In the genomic region with DNA sequence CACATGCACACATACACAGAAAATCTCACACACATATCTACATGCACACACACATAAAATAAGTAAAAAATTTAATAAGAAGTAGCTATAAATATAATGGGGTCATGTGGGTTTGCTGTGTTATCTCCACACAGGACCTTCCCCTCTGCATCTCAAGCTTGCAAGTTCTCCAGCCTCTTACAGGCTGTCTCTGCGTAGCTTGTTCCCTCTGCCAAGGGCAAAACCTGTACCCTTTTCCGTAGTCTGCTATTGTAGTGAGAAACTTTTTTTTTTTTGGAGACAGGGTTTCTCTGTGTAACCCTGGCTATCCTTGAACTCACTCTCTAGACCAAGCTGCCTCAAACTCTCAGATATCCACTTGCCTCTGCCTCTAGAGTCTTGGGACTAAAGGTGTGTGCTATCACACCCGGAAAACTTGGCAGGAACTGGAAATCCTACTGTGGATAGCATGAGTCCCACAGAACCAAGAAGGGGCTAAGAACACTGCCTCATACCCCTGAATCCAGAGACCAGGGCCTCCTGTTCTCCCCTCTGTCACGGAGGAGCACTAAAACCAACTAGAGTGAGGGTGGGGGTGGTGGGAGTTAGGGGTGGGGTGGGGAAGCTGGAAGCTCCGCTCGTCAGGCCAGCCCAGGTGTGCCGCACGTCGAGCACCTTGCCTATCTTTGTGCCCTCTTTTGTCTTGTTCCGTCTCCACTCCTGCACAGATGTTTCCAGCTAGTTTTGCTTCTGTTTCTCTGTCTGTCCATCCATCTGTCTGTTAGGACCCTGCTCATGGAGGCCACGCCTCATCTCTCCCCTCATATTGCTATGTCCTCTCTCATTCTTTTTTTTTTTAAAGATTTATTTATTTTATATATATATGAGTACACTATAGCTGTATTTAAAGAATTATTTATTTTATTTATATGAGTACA, we compare ENCODE assay signal across 36 mouse cellular contexts.
"Had no signal": no experiment of that assay in that cellular context is flagged by ENCODE, and none has a peak within 500 bp of the region (broad histone marks: within the 10 kb centered on the region; RNA-seq: fewer than 3 reads in every experiment).

No protein-coding gene starts in this region.

- H3K9me3 ChIP-seq: heart, embryonic 12.5 days; heart, embryonic 13.5 days; heart, embryonic 15.5 days; hindbrain, embryonic 10.5 days; hindbrain, embryonic 12.5 days; hindbrain, embryonic 13.5 days; hindbrain, embryonic 15.5 days; intestine, embryonic 15.5 days; kidney, embryonic 15.5 days had no signal

- H3K4me3 ChIP-seq: heart, embryonic 10.5 days; heart, embryonic 12.5 days; heart, embryonic 13.5 days; heart, embryonic 15.5 days; hindbrain, embryonic 10.5 days; hindbrain, embryonic 12.5 days; hindbrain, embryonic 13.5 days; hindbrain, embryonic 15.5 days; intestine, embryonic 15.5 days; kidney, embryonic 15.5 days; layer of hippocampus, adult 2 months; left cerebral cortex, adult 2 months had no signal

- DNase-seq: heart, postnatal 10 days; heart, postnatal 14 days; heart, postnatal 36 days; heart, postnatal 4 days; kidney, adult 11 months; kidney, adult 18-20 months; kidney, adult 2 months; kidney, adult 8-10 months; kidney, adult 9 months; kidney, postnatal 10 days; kidney, postnatal 14 days; kidney, postnatal 25 days; kidney, postnatal 36 days; kidney, postnatal 4 days; layer of hippocampus, adult 9-11 months; layer of hippocampus, postnatal 36 days had no signal

- H3K27me3 ChIP-seq: heart, embryonic 12.5 days; heart, embryonic 15.5 days; hindbrain, embryonic 15.5 days; intestine, embryonic 15.5 days; kidney, embryonic 15.5 days had no signal

- H3K36me3 ChIP-seq: heart, embryonic 15.5 days; hindbrain, embryonic 10.5 days; hindbrain, embryonic 12.5 days; hindbrain, embryonic 13.5 days; hindbrain, embryonic 15.5 days; intestine, embryonic 15.5 days had no signal

- ATAC-seq: hindbrain, embryonic 16.5 days; hindbrain, postnatal 0 days; inflammation-experienced regulatory T-cells, adult 6 months; intestine, embryonic 15.5 days; intestine, embryonic 16.5 days; intestine, postnatal 0 days had no signal

- H3K9ac ChIP-seq: heart, embryonic 12.5 days; heart, embryonic 13.5 days; heart, embryonic 15.5 days; hindbrain, embryonic 12.5 days; hindbrain, embryonic 13.5 days; hindbrain, embryonic 14.5 days; hindbrain, embryonic 15.5 days; intestine, embryonic 15.5 days; kidney, embryonic 15.5 days had no signal

- H3K27ac ChIP-seq: heart, embryonic 10.5 days; heart, embryonic 13.5 days; heart, embryonic 15.5 days; hindbrain, embryonic 10.5 days; hindbrain, embryonic 12.5 days; hindbrain, embryonic 13.5 days; hindbrain, embryonic 14.5 days; hindbrain, embryonic 15.5 days; hindbrain, postnatal 0 days; intestine, embryonic 15.5 days; kidney, embryonic 15.5 days; kidney, postnatal 0 days; layer of hippocampus, adult 2 months; left cerebral cortex, adult 2 months had no signal

- H3K4me2 ChIP-seq: heart, embryonic 11.5 days; heart, embryonic 12.5 days; heart, embryonic 13.5 days; heart, embryonic 15.5 days; hindbrain, embryonic 12.5 days; hindbrain, embryonic 13.5 days; hindbrain, embryonic 14.5 days; hindbrain, embryonic 15.5 days; intestine, embryonic 15.5 days; kidney, embryonic 15.5 days had no signal
